Mouse (Mus musculus) heart, postnatal 0 days (tissue): ENCODE results near the gene Irf2. TPM values are rescaled to one million over a fixed set of nuclear protein-coding genes. Genes with fewer than 3 reads are reported as not detected.

Source experiments
- ATAC-seq: fragments of 200-750 bp; cut with Nextera tagmentation; 2 replicates; pipeline ENCODE4 v1.8.0; 2017; ENCODE audit warnings: low read depth, moderate number of reproducible peaks, moderate library complexity; ENCODE audit not compliant: insufficient read depth
- DNase-seq: peaks from one replicate; pipeline ENCODE4 v3.0.0-alpha.2; 2016; ENCODE audit warnings: low spot score
- H3K27ac ChIP-seq: fragments of 300-500 bp; sonication (generic); 2 replicates; pipeline ENCODE4 v1.5.1; 2014; ENCODE audit warnings: low read depth, mild to moderate bottlenecking
- H3K27me3 ChIP-seq: fragments of 300-500 bp; sonication (generic); 2 replicates; pipeline ENCODE4 v1.6.1; 2014; ENCODE audit warnings: low read length, mixed read lengths; ENCODE audit not compliant: control insufficient read depth, insufficient read depth
- H3K36me3 ChIP-seq: fragments of 300-500 bp; sonication (generic); replicated peaks from 2 replicates; pipeline ENCODE4 v1.6.1; 2014; ENCODE audit warnings: low read length, mixed read lengths; ENCODE audit not compliant: control insufficient read depth, insufficient read depth
- H3K4me1 ChIP-seq: fragments of 300-500 bp; sonication (generic); 2 replicates; pipeline ENCODE4 v1.6.1; 2014; ENCODE audit warnings: antibody characterized with exemption; ENCODE audit not compliant: control insufficient read depth, insufficient read depth
- H3K4me2 ChIP-seq: fragments of 300-500 bp; sonication (generic); 2 replicates; pipeline ENCODE4 v1.6.1; 2014; ENCODE audit warnings: low read depth, mild to moderate bottlenecking, low read length, moderate library complexity
- H3K4me3 ChIP-seq: fragments of 300-500 bp; sonication (generic); 2 replicates; pipeline ENCODE4 v1.5.1; 2014; ENCODE audit warnings: low read depth, low read length
- H3K9ac ChIP-seq: fragments of 300-500 bp; sonication (generic); replicated peaks from 2 replicates; pipeline ENCODE4 v1.6.1; 2014; ENCODE audit warnings: low read depth, low read length, mixed read lengths
- H3K9me3 ChIP-seq: fragments of 300-500 bp; sonication (generic); replicated peaks from 2 replicates; pipeline ENCODE4 v1.6.1; 2016; ENCODE audit warnings: low read length; ENCODE audit not compliant: control insufficient read depth
- CTCF ChIP-seq: IDR thresholded peaks from 2 replicates; pipeline ENCODE4 v1.5.1; 2016; ENCODE audit warnings: antibody characterized with exemption, control low read depth, low read depth
- EP300 ChIP-seq: IDR thresholded peaks from 2 replicates; pipeline ENCODE4 v1.6.1; 2016; ENCODE audit warnings: antibody characterized with exemption, low read depth
- WGBS: fragments of 180-500 bp; shearing (Covaris S2); extraction: QIAGEN DNeasy Blood & Tissue Kit; methylation state at CpG from one replicate; pipeline ENCODE4 v1.1.7; 2014; 5-methylcytosine and 5-hydroxymethylcytosine counted together
- polyA plus RNA-seq: library from polyadenylated mRNA; unstranded; fragments of >200 nt; fragmentation: Nextera tagmentation; extraction: Ambion mirVana; gene quantifications from 2 replicates; pipeline ENCODE4 v1.2.1, GENCODE M21; 2015
- total RNA-seq: library from RNA; depleted of rRNA; stranded (reverse); fragments of >200 nt; gene quantifications from 2 replicates; pipeline ENCODE4 v1.2.3, GENCODE M21; 2014; ENCODE audit warnings: low replicate concordance

Irf2 gene
- total and polyA plus RNA-seq, 2 experiments from 2014 or later: 4.6 to 22.2 TPM

DNA sequence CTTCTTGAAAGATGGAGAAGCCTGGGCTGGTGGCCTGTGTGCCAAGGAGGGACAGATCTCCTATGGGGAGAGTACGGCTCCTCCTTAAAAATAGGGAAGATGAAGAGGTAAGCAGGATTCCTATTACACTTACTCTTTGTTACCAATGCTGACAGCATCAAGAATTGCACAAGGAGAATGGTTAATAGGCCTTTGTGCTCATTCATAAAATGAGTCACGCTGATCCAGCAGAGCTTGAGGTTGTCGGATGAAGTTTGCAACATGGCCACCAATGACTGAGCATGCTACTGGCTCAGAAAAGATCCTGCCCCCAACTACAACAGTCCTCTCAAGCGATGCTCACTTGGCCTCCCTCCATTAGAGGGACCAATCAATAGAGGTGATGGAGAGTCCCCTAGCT, 42.0 kb upstream of the Irf2 start:
- no peak for DNase-seq
- no peak for ATAC-seq
- no peak for TF ChIP-seq EP300
- no peak for TF ChIP-seq CTCF

DNA sequence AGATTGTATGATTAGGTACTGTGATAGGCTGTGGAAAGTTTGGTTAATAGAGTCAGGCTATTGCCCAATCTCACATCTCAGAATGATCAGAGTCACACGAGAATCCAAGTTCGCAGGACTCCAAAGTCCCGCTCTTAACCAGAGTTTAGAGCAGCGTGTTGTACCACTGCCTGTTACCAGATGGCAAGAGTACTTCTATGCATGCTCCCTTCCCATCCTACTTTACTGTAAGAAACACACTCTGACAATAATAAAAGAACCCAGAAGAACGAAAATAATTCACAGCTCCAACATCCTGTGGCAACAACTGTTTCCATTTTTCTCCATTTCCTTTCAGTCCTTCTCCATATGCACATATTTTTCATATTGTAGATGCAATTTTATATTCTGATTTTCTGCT, 41.4 kb upstream of the Irf2 start:
- Histone ChIP-seq H3K4me2 (no peak overlapping the region), H3K4me3 (no peak overlapping the region), H3K27me3 (no peaks in the 10 kb centered on the region), H3K27ac (no peak overlapping the region), H3K4me1 (no peaks in the 10 kb centered on the region), H3K9ac (no peak overlapping the region), H3K9me3 (no peaks in the 10 kb centered on the region), H3K36me3 (no peaks in the 10 kb centered on the region)
- ATAC-seq: no peak
- TF ChIP-seq EP300 (no peak), CTCF (no peak)
- WGBS: 87% methylated on average over 5 of the region's 5 CpGs
- no peak for DNase-seq

More for the DNA sequence above, 42.0 kb upstream of the Irf2 start:
- H3K4me1 ChIP-seq: no peaks in the 10 kb centered on the region
- WGBS: 88% methylated on average over 4 of the region's 4 CpGs
- no peak overlapping the region for H3K4me3 ChIP-seq
- H3K36me3 ChIP-seq: no peaks in the 10 kb centered on the region
- H3K4me2 ChIP-seq: no peak overlapping the region
- no peak overlapping the region for H3K9ac ChIP-seq
- H3K27me3 ChIP-seq: no peaks in the 10 kb centered on the region
- H3K9me3 ChIP-seq: no peaks in the 10 kb centered on the region
- H3K27ac ChIP-seq: no peak overlapping the region

DNA sequence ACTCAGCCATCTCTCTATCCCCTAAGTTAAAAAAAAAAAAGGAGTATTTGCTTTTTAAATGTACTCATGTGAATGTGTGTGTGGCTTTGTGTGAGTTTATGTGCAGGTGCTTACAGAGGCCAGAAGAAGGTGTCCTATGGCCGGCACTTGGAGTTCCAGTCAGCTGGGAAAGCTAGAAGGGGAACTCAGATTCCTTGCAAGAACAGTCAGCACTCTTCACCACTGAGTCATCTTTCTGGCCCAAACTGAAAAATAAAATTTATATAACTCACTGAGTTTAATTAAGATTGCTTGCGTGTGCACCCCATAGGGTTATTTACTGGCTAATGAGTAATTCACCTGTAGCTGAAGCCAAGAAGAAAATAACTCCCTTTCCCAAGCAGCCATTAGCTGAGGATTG, 34.4 kb upstream of the Irf2 start:
- H3K4me2 ChIP-seq: no peak overlapping the region
- H3K27me3 ChIP-seq: no peaks in the 10 kb centered on the region
- H3K4me1 ChIP-seq: no peaks in the 10 kb centered on the region
- H3K4me3 ChIP-seq: no peak overlapping the region
- no peak for ATAC-seq
- DNase-seq: no peak
- WGBS: 88% methylated on average over 2 of the region's 2 CpGs
- TF ChIP-seq EP300: no peak
- no peak for TF ChIP-seq CTCF
- H3K36me3 ChIP-seq: no peaks in the 10 kb centered on the region
- H3K9ac ChIP-seq: no peak overlapping the region
- H3K27ac ChIP-seq: no peak overlapping the region
- no peaks in the 10 kb centered on the region for H3K9me3 ChIP-seq

DNA sequence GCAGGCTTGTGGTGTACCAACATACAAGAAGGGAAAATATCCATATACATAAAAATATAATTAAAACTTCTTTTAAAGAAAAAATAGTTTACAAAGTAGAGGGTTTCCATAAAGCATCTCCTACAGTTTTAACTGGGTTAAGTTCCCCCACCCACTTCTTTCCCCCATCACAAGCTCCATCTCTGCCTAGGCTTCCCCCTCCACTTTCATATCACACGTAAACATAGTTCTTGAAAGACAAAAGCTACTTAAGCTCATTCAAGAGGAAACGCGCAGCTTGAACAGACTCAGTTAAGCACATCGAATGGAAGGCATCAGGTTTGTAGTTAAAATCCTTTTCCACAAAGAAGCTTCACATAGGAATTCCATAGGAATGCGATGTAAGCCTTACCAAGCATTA, 32.8 kb upstream of the Irf2 start:
- no peaks in the 10 kb centered on the region for H3K4me1 ChIP-seq
- DNase-seq (no peak), ATAC-seq (no peak)
- no peak overlapping the region for H3K4me3 ChIP-seq
- no peaks in the 10 kb centered on the region for H3K27me3 ChIP-seq
- no peaks in the 10 kb centered on the region for H3K36me3 ChIP-seq
- H3K27ac ChIP-seq: no peak overlapping the region
- no peak overlapping the region for H3K4me2 ChIP-seq
- H3K9me3 ChIP-seq: no peaks in the 10 kb centered on the region
- WGBS: 76% methylated on average over 5 of the region's 5 CpGs
- TF ChIP-seq EP300: no peak
- TF ChIP-seq CTCF: no peak
- H3K9ac ChIP-seq: no peak overlapping the region

DNA sequence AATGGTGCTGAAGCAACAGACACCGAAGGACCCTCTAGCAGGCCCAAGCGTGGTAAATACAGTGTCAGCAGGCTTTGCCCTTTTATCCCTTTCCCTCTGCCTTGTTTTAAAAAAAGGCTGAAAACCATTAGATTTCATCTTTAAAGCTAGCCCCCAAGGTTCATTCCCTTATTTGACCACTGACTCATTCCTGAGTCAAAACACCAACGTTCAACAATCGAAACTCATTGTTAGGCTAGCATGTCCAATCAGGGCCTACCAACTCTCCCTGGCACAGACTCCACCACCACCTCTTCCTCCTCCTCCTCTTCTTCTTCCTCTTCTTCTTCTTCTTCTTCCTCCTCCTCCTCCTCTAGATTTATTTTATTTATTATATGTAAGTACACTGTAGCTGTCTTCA, 30.2 kb upstream of the Irf2 start:
- H3K4me1 ChIP-seq: peaks cover 12% of the 10 kb centered on the region; the same call in 1 of the 2 replicates
- 89% methylated on average over 4 of the region's 4 CpGs for WGBS
- H3K9me3 ChIP-seq: no peaks in the 10 kb centered on the region
- H3K4me3 ChIP-seq: no peak overlapping the region
- DNase-seq (no peak), ATAC-seq (no peak)
- no peaks in the 10 kb centered on the region for H3K27me3 ChIP-seq
- H3K27ac ChIP-seq: no peak overlapping the region
- H3K4me2 ChIP-seq: no peak overlapping the region
- no peaks in the 10 kb centered on the region for H3K36me3 ChIP-seq
- no peak overlapping the region for H3K9ac ChIP-seq
- TF ChIP-seq CTCF (no peak), EP300 (no peak)

DNA sequence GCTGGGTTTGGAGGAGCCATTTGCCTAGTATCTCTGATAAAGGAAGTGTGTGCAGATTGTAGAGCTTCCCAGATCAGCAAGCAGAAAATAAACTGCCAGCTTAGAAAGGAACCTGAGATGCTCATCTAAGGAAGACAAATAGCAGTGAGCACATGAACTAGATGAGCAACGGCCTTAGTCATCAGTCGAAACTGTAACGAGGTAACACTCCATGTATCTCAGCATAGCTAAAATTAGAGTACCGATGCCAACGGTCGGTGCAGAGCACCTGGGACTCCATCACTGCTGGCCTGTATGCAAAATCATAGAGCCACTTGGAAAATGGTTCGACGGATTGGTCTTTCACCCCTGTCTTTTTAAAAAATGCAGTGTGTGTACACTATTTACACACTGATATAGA, 29.2 kb upstream of the Irf2 start:
- Histone ChIP-seq H3K9ac (no peak overlapping the region), H3K36me3 (no peaks in the 10 kb centered on the region), H3K4me3 (no peak overlapping the region), H3K9me3 (no peaks in the 10 kb centered on the region), H3K4me1 (peaks cover 12% of the 10 kb centered on the region; the same call in 1 of the 2 replicates), H3K27me3 (no peaks in the 10 kb centered on the region), H3K4me2 (no peak overlapping the region), H3K27ac (no peak overlapping the region)
- ATAC-seq (no peak), DNase-seq (no peak)
- no peak for TF ChIP-seq CTCF
- no peak for TF ChIP-seq EP300
- WGBS: 68% methylated on average over 8 of the region's 8 CpGs
